Mouse (Mus musculus) layer of hippocampus, postnatal 10 days (tissue): ENCODE results near the gene Cela2a. TPM values are rescaled to one million over a fixed set of nuclear protein-coding genes. Genes with fewer than 3 reads are reported as not detected.
A peak's percentile ranks its signal among the peaks of the same experiment; 100 is the strongest.

ENCODE experiments used
- DNase-seq, 2 experiments: peaks; one replicate each; pipeline ENCODE4 v3.0.0; 2021; ENCODE audit warnings: low spot score in 2 of 2
- total RNA-seq, 2 experiments: library from RNA; stranded (reverse); gene quantifications; 2 replicates each; pipeline ENCODE4 v1.2.3; 2021

The Cela2a gene
- total RNA-seq, 2 experiments from 2014 or later, result not detected

GRCm38 (mm10) chr4:141769501-141770160 is 56.3 kb downstream of the Cela2a start:
- DNase-seq, result no peak

DNA sequence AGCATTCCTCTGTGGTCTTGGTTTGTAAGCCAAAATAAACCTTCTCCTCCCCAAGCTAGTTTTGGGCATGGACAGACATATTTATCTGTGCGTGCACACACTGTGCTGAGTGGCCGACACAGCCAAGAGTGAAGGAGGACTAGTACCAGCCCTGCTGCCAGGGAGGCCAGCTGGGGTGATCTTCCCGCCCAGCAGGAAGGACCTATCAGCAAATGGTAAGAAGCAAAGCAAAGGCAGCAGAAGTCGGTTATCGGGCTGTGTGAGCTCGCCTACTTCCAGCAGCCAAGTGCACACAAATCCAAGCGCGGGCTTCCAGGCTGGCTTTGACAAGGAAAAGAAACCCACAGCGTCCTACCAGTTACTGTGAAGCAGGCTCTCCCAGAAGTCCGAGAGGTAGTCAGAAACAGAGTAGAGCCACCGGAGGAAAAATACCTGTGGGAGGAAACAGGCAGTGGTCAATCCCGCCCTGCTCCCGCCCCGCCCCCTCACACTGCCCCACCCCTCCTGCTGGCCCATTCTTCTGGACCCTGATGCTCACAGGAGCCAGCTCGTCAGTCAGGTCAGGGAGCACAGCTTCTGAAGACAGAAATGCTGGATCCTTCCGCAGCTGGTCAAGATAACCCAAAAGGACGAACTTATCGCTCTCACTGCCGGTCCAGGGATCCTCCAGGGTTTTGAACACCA is 58.5 kb downstream of the Cela2a start:
- peak; percentile 21 to 23 for DNase-seq

- peak; percentile 41 to 46 for DNase-seq
These were observed 59.1 kb downstream of the Cela2a start for GRCm38 (mm10) chr4:141766668-141767352.

DNA sequence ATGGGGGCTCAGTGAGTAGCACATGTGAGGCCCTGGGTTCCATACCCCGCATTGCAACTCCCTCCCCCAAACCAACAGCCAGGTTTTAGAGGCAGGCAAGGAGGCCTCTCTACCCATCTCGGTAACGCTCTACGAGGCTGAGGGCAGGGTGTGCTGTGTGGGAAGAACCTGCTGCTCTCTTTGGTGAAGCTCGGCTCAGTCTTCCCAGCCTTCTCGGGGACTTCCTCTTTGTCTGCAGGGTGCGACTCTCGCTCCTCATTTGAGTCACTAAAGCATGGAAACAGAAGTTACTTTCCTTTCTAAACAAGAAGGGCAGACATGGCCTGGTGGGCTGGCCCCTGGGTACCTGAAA is 59.7 kb downstream of the Cela2a start:
- peak in 1 of 2 experiments; percentile 43 for DNase-seq

- DNase-seq, result no peak
These were observed 61.0 kb downstream of the Cela2a start for GRCm38 (mm10) chr4:141765008-141765407.

Other genes starting within 250 kb of the Cela2a start
- 1 to 10 TPM; 4.6 to 5.0 TPM for gene Fblim1, start 220.1 kb downstream of the Cela2a start, total RNA-seq
- gene Tmem82, start 207.5 kb downstream of the Cela2a start, total RNA-seq, result under 1 TPM; 0.69 to 0.98 TPM
- gene Slc25a34, start 202.3 kb downstream of the Cela2a start, total RNA-seq, result 1 to 10 TPM; 2.4 TPM
- 10 to 100 TPM; 55.8 to 57.4 TPM for gene Plekhm2, start 161.3 kb downstream of the Cela2a start, total RNA-seq
- gene Rsc1a1, start 140.6 kb downstream of the Cela2a start, total RNA-seq, result 1 to 10 TPM in 1 of 2 experiments, under 1 TPM in 1; 0.87 to 1.6 TPM
- gene Ddi2, start 102.7 kb downstream of the Cela2a start, total RNA-seq, result 10 to 100 TPM; 31.1 to 31.9 TPM
- not detected for gene Agmat, start 79.5 kb downstream of the Cela2a start, total RNA-seq
- 10 to 100 TPM; 24.9 to 28.5 TPM for gene Dnajc16, start 35.2 kb downstream of the Cela2a start, total RNA-seq
- gene Casp9, start 32.5 kb downstream of the Cela2a start, total RNA-seq, result 10 to 100 TPM; 21.7 to 22.7 TPM
- not detected for gene Ctrc, start 20.2 kb upstream of the Cela2a start, total RNA-seq
- gene Efhd2, start 48.8 kb upstream of the Cela2a start, total RNA-seq, result 10 to 100 TPM; 43.8 to 46.9 TPM
- 1 to 10 TPM; 2.1 to 3.5 TPM for gene Fhad1, start 188.9 kb upstream of the Cela2a start, total RNA-seq